Mouse (Mus musculus): ENCODE data around the gene Snu13. TPM values are rescaled to one million over a fixed set of nuclear protein-coding genes. Genes with fewer than 3 reads are reported as not detected.

Snu13 gene
- polyA plus RNA-seq, 1 experiment from 2014 or later = 210 TPM

Other genes with a start within 250 kb of the Snu13 start
- gene Tef, start 245.2 kb downstream of the Snu13 start, polyA plus RNA-seq (2015; fragmentation: Nextera tagmentation; extraction: Ambion mirVana) = 23.2 and 25.1 TPM in 2 replicates
- gene Tob2, start 188.8 kb downstream of the Snu13 start, polyA plus RNA-seq (2015; fragmentation: Nextera tagmentation; extraction: Ambion mirVana) = 17.5 and 17.8 TPM in 2 replicates
- 98.6 and 103 TPM in 2 replicates for gene Phf5a, start 175.7 kb downstream of the Snu13 start, polyA plus RNA-seq (2015; fragmentation: Nextera tagmentation; extraction: Ambion mirVana)
- gene Aco2, start 175.3 kb downstream of the Snu13 start, polyA plus RNA-seq (2015; fragmentation: Nextera tagmentation; extraction: Ambion mirVana) = 769 and 804 TPM in 2 replicates
- gene Polr3h, start 121.4 kb downstream of the Snu13 start, polyA plus RNA-seq (2015; fragmentation: Nextera tagmentation; extraction: Ambion mirVana) = 157 and 161 TPM in 2 replicates
- 5.4 and 6.1 TPM in 2 replicates for gene Csdc2, start 110.8 kb downstream of the Snu13 start, polyA plus RNA-seq (2015; fragmentation: Nextera tagmentation; extraction: Ambion mirVana)
- 22.4 and 24.3 TPM in 2 replicates for gene Pmm1, start 86.7 kb downstream of the Snu13 start, polyA plus RNA-seq (2015; fragmentation: Nextera tagmentation; extraction: Ambion mirVana)
- gene 1700029P11Rik, start 67.1 kb downstream of the Snu13 start, polyA plus RNA-seq (2015; fragmentation: Nextera tagmentation; extraction: Ambion mirVana) = not detected in 2 replicates
- gene Xrcc6, start 59.8 kb downstream of the Snu13 start, polyA plus RNA-seq (2015; fragmentation: Nextera tagmentation; extraction: Ambion mirVana) = 76.8 and 113 TPM in 2 replicates
- 22.4 and 37.4 TPM in 2 replicates for gene Desi1, start 13.7 kb downstream of the Snu13 start, polyA plus RNA-seq (2015; fragmentation: Nextera tagmentation; extraction: Ambion mirVana)
- not detected in 2 replicates for gene 4930407I10Rik, start 11.6 kb upstream of the Snu13 start, polyA plus RNA-seq (2015; fragmentation: Nextera tagmentation; extraction: Ambion mirVana)
- gene Mei1, start 22.4 kb upstream of the Snu13 start, polyA plus RNA-seq (2015; fragmentation: Nextera tagmentation; extraction: Ambion mirVana) = not detected in 2 replicates
- gene Ccdc134, start 80.3 kb upstream of the Snu13 start, polyA plus RNA-seq (2015; fragmentation: Nextera tagmentation; extraction: Ambion mirVana) = 9.9 and 11.7 TPM in 2 replicates
- gene Srebf2, start 99.6 kb upstream of the Snu13 start, polyA plus RNA-seq (2015; fragmentation: Nextera tagmentation; extraction: Ambion mirVana) = 91.6 and 92.0 TPM in 2 replicates
- 0.15 and 0.32 TPM in 2 replicates for gene Shisa8, start 165.2 kb upstream of the Snu13 start, polyA plus RNA-seq (2015; fragmentation: Nextera tagmentation; extraction: Ambion mirVana)
- 0.18 TPM in 1 of 2 replicates, not detected in the other for gene Tnfrsf13c, start 176.8 kb upstream of the Snu13 start, polyA plus RNA-seq (2015; fragmentation: Nextera tagmentation; extraction: Ambion mirVana)
- 50.8 and 57.2 TPM in 2 replicates for gene Cenpm, start 197.2 kb upstream of the Snu13 start, polyA plus RNA-seq (2015; fragmentation: Nextera tagmentation; extraction: Ambion mirVana)
- not detected in 2 replicates for gene 1500009C09Rik, start 204.8 kb upstream of the Snu13 start, polyA plus RNA-seq (2015; fragmentation: Nextera tagmentation; extraction: Ambion mirVana)
- gene Sept3, start 227.3 kb upstream of the Snu13 start, polyA plus RNA-seq (2015; fragmentation: Nextera tagmentation; extraction: Ambion mirVana) = 3.9 and 4.1 TPM in 2 replicates

Data from heart, embryonic 16.5 days (tissue).